Mouse (Mus musculus) mouse embryonic stem cell (cell line): ENCODE results near the gene Emc4.

Experiments
- in situ Hi-C, 2 experiments: fragments of 300-500 bp; cut with MboI; formaldehyde crosslinking; loops; 1 replicate in 1 of 2; 3 replicates in 1 of 2; pipeline ENCODE4 v1.14.3; 2019 to 2020; ENCODE audit warnings: low sequenced_read_pairs in 2 of 2, low pct_unique_long_range_greater_than_20kb in 1 of 2, mixed read lengths in 1 of 2; ENCODE audit not compliant: unreplicated experiment in 1 of 2

The Emc4 gene

DNA sequence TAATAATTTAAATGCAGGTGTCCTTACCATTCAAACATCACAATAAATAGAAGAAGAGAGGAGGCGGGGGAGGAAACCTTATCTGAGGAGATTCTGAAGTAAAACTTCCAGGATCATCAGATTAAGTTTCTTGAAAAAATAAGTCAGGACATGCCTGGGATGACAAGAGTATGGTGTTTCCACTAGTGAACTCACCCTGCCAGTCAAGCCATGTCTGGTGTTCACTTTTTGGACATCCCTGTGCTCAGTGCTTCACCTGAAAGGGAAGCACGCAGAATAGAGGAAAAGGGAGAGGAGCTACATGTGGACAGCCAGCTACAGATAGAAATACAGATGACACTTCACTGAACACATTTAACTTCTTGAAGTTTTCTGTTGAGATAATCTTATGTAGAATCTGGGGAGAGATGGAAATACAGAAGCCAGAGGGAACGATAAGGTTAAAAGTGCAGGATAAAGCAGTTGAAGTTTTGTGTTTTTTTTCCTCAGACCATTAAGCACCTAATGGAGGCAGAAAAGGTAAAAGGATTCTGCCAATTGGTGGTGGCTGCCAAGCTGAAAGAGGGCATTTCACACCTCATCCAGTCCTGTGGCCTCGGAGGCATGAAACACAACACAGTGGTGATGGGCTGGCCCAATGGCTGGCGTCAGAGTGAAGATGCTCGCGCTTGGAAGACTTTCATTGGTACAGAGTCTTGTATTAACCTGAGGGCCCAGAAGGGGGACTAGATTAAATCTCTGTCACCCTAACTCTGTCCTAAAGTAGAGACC, 14.0 kb downstream of the Emc4 start:
- in situ Hi-C loops: no loop called here

DNA sequence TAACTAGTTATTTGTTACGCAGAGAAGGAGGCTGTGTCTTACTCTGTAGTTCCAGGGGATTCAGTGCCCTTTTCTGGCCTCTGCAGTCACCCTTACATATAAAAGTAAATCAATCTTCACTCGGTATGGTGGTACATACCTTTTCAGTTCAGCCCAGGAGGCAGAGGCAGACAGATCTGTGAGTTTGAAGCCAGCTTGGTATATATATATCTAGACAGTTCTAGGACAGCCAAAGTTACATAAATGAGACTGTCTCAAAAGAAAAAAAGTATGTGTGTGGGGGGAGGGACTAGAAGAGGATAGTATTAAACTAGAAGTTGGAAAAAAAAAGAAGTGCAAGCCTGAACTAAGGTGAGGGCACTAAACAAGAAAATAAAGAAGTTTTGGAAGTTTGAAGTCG, 19.6 kb downstream of the Emc4 start:
- in situ Hi-C loops: no loop called here

DNA sequence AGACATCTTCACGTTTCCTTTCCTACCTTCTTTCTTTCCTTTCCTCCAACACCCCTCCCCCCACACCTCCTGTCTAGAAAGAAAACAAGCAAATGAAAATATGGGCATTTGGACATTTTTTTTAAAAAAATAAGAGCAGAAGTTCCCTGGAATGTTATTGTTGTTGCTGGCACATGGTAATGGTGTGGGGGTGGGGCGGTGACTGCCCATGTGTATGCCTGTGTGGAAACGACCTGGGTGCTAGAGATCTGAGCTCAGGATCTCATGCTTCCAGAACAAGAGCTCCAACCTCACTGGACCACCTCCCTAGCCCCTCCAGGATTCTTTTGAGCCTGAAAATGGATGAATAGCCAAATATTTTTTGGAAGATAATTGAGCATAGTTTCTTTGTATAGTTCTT, 26.7 kb downstream of the Emc4 start:
- in situ Hi-C loops: no loop called here

DNA sequence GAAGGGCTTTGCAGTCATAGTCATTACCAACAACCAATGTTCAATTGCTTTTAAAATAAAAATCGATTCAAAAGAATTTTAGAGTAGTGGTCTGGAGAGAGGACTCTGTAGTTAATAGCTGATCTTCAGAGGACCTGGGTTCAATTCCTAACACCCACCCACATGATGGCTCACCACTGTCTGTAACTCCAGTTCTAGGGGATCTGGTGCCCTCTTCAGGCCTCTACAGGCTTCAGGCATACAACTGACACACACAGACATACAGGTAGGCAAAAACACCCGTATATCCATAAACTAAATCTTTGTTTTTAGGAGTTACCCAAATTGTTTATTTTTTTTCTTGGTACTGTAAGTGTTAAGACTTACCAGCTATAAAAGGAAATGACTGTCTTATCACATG, 28.1 kb downstream of the Emc4 start:
- in situ Hi-C loops: no loop called here

DNA sequence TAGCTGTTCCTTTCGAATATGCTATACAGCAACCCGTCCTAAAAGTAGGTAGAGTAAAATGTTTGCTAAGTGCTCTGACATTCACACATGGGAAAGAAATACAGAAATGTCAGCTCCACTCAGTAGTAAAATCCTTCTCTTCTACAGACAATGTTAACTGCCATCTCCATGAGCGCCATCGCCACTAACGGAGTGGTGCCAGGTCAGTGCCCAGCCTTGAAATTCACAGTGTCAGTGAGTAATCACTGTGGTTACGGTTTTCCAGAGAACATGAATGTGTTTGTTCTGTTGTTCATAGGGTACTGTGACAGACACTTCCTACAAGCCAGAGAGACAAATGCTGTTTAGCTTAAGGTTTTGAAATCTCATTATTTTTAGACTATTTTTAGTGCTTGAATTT, 30.6 kb downstream of the Emc4 start:
- in situ Hi-C loops: no loop called here

DNA sequence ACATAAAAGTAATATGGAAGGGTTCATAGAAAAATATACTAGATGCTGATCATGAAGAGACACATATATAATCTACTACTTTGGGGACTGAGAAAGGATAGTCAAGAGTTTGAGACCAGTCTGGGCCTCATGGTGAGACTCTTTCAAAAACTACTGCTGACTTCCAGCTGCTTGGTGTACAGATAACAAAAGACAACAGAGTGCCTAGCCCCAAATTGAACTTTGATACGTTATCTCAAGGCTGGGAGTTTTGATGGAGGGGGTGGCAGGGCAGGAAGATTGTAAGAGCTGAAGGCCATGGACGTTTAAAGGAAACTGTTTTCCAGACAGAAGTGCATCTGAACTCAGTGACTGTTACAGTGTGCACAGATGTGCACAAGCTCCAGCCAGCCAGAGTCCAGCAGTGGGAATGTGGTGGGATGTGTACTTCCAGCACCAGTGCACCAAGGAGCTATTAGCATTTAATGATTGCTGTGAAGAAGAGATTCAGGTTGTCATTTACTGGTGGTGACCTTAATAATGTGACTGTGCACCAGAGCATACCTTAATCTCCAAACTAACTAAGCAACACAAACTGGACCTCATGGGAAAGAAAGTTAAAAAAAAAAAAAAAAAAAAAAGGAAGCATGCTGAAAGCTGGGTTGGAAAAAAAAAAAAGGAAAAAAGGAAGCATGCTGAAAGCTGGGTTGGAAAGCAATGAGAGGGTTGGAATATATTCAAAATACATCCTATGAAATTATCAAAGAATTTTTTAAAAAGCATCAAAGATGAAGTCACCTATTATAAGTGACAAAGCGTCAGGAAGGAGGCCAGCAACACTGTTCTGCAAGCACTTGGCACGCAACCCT, 35.6 kb downstream of the Emc4 start:
- in situ Hi-C loops: no loop called here

DNA sequence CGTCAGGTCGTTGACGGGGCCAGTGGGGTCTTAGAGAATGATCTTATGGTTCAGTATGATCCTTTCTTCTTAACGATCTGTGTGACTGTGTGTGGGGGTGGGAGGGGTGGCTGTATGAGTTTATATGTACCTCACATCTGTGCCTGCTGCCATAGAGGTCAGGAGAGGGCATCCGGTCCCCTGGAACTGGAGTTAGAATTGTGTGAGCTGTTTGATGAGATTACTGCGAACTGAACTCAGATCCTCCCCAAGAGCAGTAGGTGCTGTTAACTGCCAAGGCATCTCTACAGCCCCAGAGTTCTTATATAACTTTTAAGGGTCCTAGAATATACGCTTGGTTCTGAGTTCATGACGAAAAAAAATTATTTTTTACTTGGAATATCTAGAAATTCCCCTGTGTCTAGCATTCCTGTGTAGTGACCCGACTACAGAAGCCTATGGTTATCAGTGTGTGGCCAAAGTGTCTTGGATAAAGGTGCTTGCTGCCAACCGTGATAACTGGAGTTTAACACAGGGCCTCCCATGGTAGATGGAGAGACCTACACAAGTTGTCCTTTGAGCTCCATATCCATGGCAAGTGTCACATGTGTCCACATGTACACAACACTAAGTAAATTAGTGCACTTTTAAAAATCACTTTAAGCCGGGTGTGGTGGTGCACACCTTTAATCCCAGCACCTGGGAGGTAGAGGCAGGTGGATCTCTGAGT, 39.6 kb downstream of the Emc4 start:
- in situ Hi-C loops: no loop called here

DNA sequence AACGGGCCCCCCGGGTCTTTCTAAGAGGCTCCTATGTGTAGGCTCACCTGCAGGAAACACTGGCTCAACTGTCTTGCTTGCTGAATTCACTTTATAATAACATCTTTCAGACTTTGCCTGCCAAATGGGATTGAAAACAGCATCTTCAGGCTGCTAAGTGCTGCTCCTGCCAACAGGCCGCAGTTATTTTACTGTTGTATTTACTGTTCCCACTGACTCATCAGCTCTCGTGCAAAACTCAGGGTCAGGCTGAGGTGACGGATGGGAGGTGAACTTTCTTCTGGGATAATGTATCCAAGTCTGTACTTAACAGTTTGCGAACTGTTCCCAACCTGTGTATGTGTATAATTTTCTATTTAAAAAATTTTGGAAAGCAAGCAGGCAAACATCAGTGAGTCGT, 48.9 kb downstream of the Emc4 start:
- in situ Hi-C loops: no loop called here

DNA sequence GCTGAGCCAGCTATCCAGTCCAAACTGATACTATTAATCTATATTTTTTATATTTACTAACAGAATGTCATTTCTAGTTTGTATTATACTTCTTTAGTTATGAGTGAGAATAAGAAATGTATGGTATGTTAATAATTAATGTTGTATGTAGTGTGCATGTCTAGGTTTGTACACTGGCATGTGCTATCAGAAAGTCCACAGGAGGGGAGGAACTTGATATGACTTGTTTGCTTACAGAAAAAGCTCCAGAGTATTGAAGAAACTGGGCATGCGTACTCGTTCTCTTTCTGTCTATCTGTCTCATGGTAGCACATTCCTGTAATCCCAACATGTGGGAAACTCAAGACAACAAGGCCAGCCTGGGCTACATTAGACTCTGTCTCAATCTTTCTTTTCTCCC, 49.6 kb downstream of the Emc4 start:
- in situ Hi-C loops: no loop called here

DNA sequence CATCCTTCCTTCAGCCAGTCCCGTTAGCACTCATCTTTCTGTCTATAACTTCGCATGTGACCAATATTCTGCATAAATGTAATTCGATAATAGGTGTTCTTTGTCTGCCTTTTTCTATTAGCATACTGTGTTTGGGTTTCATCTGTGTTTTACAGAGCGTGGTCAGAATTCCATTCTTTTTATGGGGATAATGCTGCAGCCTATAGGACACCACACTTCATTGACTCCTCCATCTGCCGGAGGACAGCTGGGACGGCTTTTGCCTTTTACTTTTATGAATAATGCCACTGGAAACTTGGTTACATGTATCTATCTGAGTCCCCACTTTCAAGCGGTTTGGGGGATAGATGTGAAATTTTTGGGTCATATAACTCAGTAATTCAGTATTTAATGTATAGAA, 52.2 kb downstream of the Emc4 start:
- in situ Hi-C loops: no loop called here
